Mouse (Mus musculus): ENCODE measurements at regions not wholly inside any gene's neighbourhood (a gene's known extent, or its start where the extent isn't known, plus 50 kb on each side); places are given as distances from the start of the nearest gene placed in this dataset.

GRCm38 (mm10) chr15:6001394-6001793, 298.2 kb upstream of the Dab2 start:
- DNase-seq (ENCODE audit: extremely low read depth, low read depth, low spot score): no peak

DNA sequence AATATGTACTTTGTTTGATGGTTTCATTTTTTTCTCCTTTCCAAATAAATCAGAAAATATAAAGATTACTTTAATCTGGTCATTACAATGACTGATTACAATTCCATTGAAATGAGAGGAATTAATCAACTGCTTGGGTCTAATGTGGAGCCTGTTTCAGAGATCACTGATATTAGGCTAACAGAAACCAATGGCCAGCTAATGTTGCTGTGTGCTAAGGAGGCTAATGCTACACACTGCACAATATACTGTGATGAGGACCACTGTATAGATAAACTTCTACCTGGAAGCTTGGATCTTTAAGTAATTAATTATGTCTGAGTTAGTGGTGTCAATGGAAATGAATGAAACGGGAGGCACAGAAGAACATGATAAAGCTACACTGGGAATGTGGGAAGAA, 284.6 kb upstream of the Dab2 start:
- no peak for DNase-seq (ENCODE audit: extremely low read depth, low read depth, low spot score)

- DNase-seq (ENCODE audit: extremely low read depth, low read depth, low spot score): no peak
Measured at GRCm38 (mm10) chr15:6016637-6017049, 282.9 kb upstream of the Dab2 start.

DNA sequence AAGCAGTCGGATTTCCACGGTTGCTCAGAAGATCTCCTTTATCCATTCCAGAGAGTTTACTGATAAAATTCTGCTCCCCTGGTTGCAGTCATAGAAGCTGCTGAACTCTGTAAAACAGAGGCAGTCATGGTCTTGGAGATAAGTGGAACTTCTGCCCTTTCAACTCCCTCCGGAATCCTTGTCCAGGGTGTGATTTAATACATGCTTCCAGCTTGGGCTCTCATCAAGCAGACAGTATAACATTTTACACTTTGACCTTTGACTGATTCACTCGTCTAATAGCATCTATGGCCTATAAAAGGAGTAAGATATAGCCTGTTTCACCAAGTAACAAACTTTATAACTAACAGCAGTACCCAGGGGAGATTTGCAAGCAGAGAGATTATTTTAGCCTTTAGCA, 274.0 kb upstream of the Dab2 start:
- DNase-seq (ENCODE audit: extremely low read depth, low read depth, low spot score): no peak

DNA sequence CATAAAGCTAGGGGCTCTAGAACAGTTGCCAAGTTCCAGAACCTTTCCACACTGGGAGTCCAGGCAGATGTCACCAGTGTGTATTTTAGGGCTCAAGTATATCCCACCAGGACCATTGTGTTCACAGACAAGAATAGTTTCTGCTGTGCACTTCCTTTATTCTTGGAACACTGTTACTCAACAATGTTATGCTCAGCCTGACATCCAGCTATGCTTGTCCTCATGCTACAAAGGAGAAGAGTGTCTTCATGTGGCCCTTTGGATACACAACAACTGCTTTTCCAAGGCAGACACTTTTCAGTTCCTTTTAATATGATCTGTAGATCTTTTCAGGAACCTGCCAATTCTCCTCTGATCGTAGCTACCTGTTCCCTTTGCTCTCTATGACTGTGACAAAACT, 270.4 kb upstream of the Dab2 start:
- DNase-seq (ENCODE audit: extremely low read depth, low read depth, low spot score): no peak

- no peak for DNase-seq (ENCODE audit: extremely low read depth, low read depth, low spot score)
Measured at GRCm38 (mm10) chr15:6030396-6030795, 269.2 kb upstream of the Dab2 start.

GRCm38 (mm10) chr15:6034156-6034555, 265.4 kb upstream of the Dab2 start:
- DNase-seq (ENCODE audit: extremely low read depth, low read depth, low spot score): no peak

- no peak for DNase-seq (ENCODE audit: extremely low read depth, low read depth, low spot score)
Measured at GRCm38 (mm10) chr15:6044511-6045256, 254.9 kb upstream of the Dab2 start.

DNA sequence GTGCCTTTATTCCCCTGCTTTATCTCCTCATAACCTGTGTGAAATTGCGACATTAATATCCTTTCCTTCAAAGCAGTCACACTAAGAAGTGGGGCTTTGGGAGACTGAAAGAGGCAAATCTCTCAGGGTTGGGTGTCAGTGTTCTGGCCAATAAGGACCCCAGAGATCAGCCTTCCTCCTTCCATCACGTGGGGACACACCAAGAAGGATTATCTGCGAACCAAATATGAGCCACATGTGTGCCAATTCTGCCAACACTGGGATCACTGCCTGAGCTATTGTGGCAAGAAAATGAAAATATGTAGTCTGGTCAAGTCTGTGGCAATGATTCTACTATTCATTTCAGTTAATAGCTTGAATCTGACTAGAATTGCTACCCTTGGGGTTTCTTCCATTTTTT, 243.9 kb upstream of the Dab2 start:
- DNase-seq (ENCODE audit: extremely low read depth, low read depth, low spot score): no peak

DNA sequence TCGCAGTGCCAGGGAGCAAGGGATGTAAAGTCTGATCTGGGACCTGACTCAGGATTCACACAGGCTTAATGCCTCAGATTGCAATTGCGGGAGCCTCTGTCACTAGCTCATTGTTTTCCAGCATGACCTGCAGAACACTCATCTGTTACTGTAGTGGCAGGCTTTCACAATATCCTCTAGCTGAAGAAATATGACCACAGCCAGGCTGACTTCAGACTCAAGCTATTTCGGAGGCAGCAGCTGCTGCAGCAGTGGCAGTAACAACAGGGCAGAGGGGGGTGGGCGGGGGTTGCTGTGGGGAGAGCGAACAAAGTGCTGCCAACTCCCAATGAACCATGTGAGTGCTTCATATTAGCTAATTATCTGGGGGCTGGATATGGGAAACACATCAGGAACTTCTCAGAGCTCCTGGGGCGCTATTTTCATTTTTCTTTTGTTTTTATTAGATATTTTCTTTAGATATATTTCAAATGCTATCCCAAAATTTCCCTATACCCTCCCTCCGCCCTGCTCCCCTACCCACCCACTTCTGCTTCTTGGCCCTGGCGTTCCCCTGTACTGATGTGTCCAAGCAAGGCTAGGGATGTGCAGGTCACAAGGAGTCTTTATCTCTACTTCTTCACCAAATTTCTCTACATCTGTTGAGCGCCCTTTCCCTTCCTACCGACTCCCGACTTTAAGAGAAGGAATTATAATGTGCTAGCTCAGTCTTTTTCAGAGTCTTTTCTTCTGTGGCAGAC, 242.5 kb upstream of the Dab2 start:
- DNase-seq (ENCODE audit: extremely low read depth, low read depth, low spot score): peak; percentile 49

- DNase-seq (ENCODE audit: extremely low read depth, low read depth, low spot score): no peak
Measured at GRCm38 (mm10) chr15:6059361-6059760, 240.2 kb upstream of the Dab2 start.

DNA sequence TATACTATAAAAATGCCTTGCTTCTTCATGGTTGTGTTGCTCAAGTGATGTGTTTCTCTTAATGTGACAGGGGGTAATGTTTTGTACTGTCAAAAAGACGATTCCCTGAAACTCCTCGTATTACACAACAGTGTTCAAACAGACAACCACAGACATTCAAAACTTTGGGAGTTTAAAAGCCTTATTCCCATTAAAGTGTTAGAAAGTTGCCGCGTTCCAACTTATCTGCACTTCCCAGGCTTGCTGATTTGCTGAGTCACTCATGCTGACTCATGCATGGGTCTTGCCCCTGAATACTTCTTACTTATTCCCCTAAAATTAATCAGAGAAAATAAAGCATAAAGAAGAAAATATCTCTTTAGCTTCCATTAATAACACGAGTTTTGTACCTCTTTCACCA, 239.8 kb upstream of the Dab2 start:
- DNase-seq (ENCODE audit: extremely low read depth, low read depth, low spot score): no peak

- no peak for DNase-seq (ENCODE audit: extremely low read depth, low read depth, low spot score)
Measured at GRCm38 (mm10) chr15:6060649-6061048, 238.9 kb upstream of the Dab2 start.

DNA sequence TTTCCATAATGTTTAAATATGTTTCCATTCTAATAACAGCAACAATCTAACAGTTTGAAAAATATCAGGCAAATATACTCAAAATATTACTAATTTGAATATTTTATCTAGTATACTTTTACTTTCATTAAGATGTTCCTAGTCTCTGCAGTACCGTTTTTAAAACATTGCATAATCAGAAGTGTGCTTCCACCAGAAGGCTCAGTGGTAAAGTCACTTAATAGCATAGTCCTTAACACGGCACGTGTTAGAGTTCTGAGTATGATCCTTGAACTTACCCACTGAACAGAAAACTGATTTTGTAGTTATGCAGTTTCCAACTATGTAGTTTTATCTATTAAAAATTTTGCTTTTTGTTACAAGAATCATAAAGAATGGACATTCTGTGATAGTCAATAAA, 234.5 kb upstream of the Dab2 start:
- no peak for DNase-seq (ENCODE audit: extremely low read depth, low read depth, low spot score)

GRCm38 (mm10) chr15:6067380-6067779, 232.2 kb upstream of the Dab2 start:
- no peak for DNase-seq (ENCODE audit: extremely low read depth, low read depth, low spot score)

DNA sequence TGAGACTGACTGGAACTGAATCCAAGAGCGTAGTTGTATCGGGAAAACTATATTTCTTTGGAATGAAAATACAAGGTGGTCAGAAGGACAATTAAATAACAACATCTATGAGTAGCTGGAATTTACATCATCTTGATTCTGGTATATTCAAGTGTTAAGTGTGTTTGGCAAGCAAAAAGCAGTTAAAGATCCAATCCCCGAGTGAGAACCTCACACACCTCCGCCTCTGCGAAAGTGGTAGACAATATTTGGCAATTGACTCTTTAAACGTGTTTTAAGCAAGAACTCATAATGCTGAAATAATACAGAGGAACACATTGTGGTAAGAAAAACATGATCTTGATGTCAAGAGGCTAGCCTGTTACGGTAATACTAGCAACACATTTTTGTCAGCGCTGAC, 231.2 kb upstream of the Dab2 start:
- no peak for DNase-seq (ENCODE audit: extremely low read depth, low read depth, low spot score)

GRCm38 (mm10) chr15:6071873-6072272, 227.7 kb upstream of the Dab2 start:
- DNase-seq (ENCODE audit: extremely low read depth, low read depth, low spot score): no peak

GRCm38 (mm10) chr15:6072920-6073319, 226.7 kb upstream of the Dab2 start:
- DNase-seq (ENCODE audit: extremely low read depth, low read depth, low spot score): no peak

GRCm38 (mm10) chr15:6080714-6081635, 218.6 kb upstream of the Dab2 start:
- DNase-seq (ENCODE audit: extremely low read depth, low read depth, low spot score): no peak

GRCm38 (mm10) chr15:6087208-6087607, 212.4 kb upstream of the Dab2 start:
- no peak for DNase-seq (ENCODE audit: extremely low read depth, low read depth, low spot score)

DNA sequence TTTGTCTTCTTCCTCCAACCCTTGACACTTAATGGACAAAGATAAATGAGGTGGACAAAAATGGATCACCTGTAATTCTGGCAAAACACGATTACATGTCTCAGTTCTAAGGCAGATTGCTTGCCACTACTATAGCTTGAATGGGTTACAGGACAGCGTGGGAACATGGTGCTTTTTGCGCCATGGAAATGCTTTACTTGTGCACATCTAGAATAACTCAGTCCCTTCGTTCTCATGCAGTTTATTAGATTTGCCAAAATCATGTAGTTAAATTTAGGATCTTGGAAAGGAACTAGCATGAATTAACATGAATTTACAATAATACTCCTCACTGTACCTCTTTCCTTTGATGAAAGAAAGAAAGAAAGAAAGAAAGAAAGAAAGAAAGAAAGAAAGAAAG, 211.1 kb upstream of the Dab2 start:
- no peak for DNase-seq (ENCODE audit: extremely low read depth, low read depth, low spot score)

DNA sequence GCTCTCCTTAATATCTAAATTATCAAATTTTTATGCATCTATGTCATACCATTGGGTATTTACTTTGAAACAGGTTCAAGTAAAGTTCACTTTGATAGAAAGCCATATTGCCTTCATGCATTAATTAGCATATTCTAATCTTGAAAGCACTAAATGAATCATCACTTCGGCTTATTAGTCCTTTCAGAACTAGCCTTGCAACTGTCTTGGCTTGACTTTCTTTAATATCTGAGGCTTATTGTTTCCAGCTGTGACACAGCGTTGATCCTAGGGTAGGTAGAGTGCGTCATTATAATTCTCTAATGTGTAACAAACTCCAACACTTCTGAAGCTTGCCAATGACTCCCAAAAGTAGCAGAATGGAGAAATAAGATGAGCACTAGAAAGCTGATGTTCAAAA, 169.9 kb upstream of the Dab2 start:
- no peak for DNase-seq (ENCODE audit: extremely low read depth, low read depth, low spot score)

Data from fat pad, adult 2 months (tissue).